Mouse (Mus musculus): ENCODE measurements around the gene Prkg1. TPM values are rescaled to one million over a fixed set of nuclear protein-coding genes. Genes with fewer than 3 reads are reported as not detected.

The Prkg1 gene
- polyA plus RNA-seq, 1 experiment, result 1.1 TPM

GRCm38 (mm10) chr19:31654022-31654421, 110.8 kb downstream of the Prkg1 start:
- H3K4me3 ChIP-seq (replicated peaks), result no peak overlapping the region
- H3K4me1 ChIP-seq, result peaks cover 26% of the 10 kb centered on the region
- H3K36me3 ChIP-seq (replicated peaks; ENCODE audit: low read length), result peaks cover 32% of the 10 kb centered on the region
- no peaks in the 10 kb centered on the region for H3K27me3 ChIP-seq (replicated peaks)
- TF ChIP-seq FLI1 (IDR thresholded peaks at IDR 0.05; ENCODE audit: low read length) (no peak), GATA1 (IDR thresholded peaks at IDR 0.05; ENCODE audit: borderline replicate concordance, low read length) (no peak)
- H3K9me3 ChIP-seq, result no peaks in the 10 kb centered on the region

GRCm38 (mm10) chr19:31650452-31650851, 114.4 kb downstream of the Prkg1 start:
- no peak for TF ChIP-seq FLI1 (IDR thresholded peaks at IDR 0.05; ENCODE audit: low read length)
- no peak for TF ChIP-seq GATA1 (IDR thresholded peaks at IDR 0.05; ENCODE audit: borderline replicate concordance, low read length)

DNA sequence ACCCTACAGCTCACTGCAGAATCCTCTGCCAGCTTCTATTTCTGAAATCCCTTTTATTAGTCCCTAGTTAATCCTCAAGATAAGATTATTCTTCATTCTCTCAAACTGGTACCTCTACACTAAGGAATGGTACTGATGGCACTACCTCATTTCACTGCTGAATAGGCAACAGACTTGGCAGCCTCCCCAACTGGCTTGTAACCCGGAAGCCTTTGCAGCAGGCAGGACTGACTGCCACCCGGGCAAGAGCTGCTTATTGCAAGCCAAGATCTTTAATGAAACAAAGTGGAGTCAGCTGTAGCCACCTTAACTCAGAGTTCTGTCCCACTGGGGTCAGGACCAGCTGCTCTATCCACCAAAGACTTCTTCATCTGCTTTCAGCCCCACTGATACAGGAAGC, 117.3 kb downstream of the Prkg1 start:
- peaks cover 35% of the 10 kb centered on the region for H3K4me1 ChIP-seq
- H3K27me3 ChIP-seq (replicated peaks), result no peaks in the 10 kb centered on the region
- peaks cover 3% of the 10 kb centered on the region for H3K36me3 ChIP-seq (replicated peaks; ENCODE audit: low read length)
- H3K9me3 ChIP-seq, result no peaks in the 10 kb centered on the region
- no peak for TF ChIP-seq GATA1 (IDR thresholded peaks at IDR 0.05; ENCODE audit: borderline replicate concordance, low read length)
- no peak for TF ChIP-seq FLI1 (IDR thresholded peaks at IDR 0.05; ENCODE audit: low read length)
- no peak overlapping the region for H3K4me3 ChIP-seq (replicated peaks)

More at GRCm38 (mm10) chr19:31650452-31650851, 114.4 kb downstream of the Prkg1 start:
- H3K4me3 ChIP-seq (replicated peaks), result no peak overlapping the region
- peaks cover 41% of the 10 kb centered on the region for H3K4me1 ChIP-seq
- H3K27me3 ChIP-seq (replicated peaks), result no peaks in the 10 kb centered on the region
- H3K36me3 ChIP-seq (replicated peaks; ENCODE audit: low read length), result peaks cover 15% of the 10 kb centered on the region
- no peaks in the 10 kb centered on the region for H3K9me3 ChIP-seq

- H3K9me3 ChIP-seq, result no peaks in the 10 kb centered on the region
- H3K4me3 ChIP-seq (replicated peaks), result no peak overlapping the region
- H3K36me3 ChIP-seq (replicated peaks; ENCODE audit: low read length), result no peaks in the 10 kb centered on the region
- H3K27me3 ChIP-seq (replicated peaks), result no peaks in the 10 kb centered on the region
- TF ChIP-seq GATA1 (IDR thresholded peaks at IDR 0.05; ENCODE audit: borderline replicate concordance, low read length) (no peak), FLI1 (IDR thresholded peaks at IDR 0.05; ENCODE audit: low read length) (no peak)
- H3K4me1 ChIP-seq, result peaks cover 20% of the 10 kb centered on the region
These were observed 133.6 kb downstream of the Prkg1 start for GRCm38 (mm10) chr19:31630899-31631869.

- Histone ChIP-seq H3K9me3 (no peaks in the 10 kb centered on the region), H3K36me3 (replicated peaks; ENCODE audit: low read length) (peaks cover 9% of the 10 kb centered on the region), H3K4me1 (peaks cover 14% of the 10 kb centered on the region), H3K27me3 (replicated peaks) (no peaks in the 10 kb centered on the region), H3K4me3 (replicated peaks) (no peak overlapping the region)
- TF ChIP-seq GATA1 (IDR thresholded peaks at IDR 0.05; ENCODE audit: borderline replicate concordance, low read length) (no peak), FLI1 (IDR thresholded peaks at IDR 0.05; ENCODE audit: low read length) (no peak)
These were observed 143.1 kb downstream of the Prkg1 start for GRCm38 (mm10) chr19:31621716-31622115.

GRCm38 (mm10) chr19:31616830-31617229, 148.0 kb downstream of the Prkg1 start:
- Histone ChIP-seq H3K4me1 (peaks cover 9% of the 10 kb centered on the region), H3K9me3 (no peaks in the 10 kb centered on the region), H3K36me3 (replicated peaks; ENCODE audit: low read length) (peaks cover 9% of the 10 kb centered on the region), H3K27me3 (replicated peaks) (no peaks in the 10 kb centered on the region), H3K4me3 (replicated peaks) (no peak overlapping the region)
- no peak for TF ChIP-seq FLI1 (IDR thresholded peaks at IDR 0.05; ENCODE audit: low read length)

- no peaks in the 10 kb centered on the region for H3K27me3 ChIP-seq (replicated peaks)
- peaks cover 9% of the 10 kb centered on the region for H3K4me1 ChIP-seq
- no peak for TF ChIP-seq FLI1 (IDR thresholded peaks at IDR 0.05; ENCODE audit: low read length)
- no peak for TF ChIP-seq GATA1 (IDR thresholded peaks at IDR 0.05; ENCODE audit: borderline replicate concordance, low read length)
- no peaks in the 10 kb centered on the region for H3K9me3 ChIP-seq
- H3K36me3 ChIP-seq (replicated peaks; ENCODE audit: low read length), result peaks cover 7% of the 10 kb centered on the region
- no peak overlapping the region for H3K4me3 ChIP-seq (replicated peaks)
These were observed 148.7 kb downstream of the Prkg1 start for GRCm38 (mm10) chr19:31616159-31616558.

DNA sequence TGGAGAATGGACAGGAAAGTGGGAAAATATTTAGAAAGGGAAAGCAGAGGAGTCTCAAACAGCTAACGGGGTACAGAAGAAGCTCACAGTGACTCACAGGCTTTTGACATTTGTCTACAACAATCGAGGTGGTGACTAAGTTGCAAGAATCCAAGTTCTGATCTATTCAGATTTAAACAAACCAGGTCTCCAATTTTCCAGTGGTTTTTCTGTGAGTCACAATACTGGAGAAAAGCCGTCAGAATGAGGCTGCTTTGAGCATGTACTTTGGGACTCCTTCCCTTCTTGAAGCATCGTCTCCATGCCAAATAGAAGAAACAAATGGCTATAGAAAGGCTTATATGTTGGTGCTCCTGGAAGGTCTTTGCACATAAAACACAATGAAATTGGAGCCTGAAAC, 151.7 kb downstream of the Prkg1 start:
- H3K9me3 ChIP-seq, result no peaks in the 10 kb centered on the region
- no peak overlapping the region for H3K4me3 ChIP-seq (replicated peaks)
- H3K4me1 ChIP-seq, result peaks cover 9% of the 10 kb centered on the region
- H3K27me3 ChIP-seq (replicated peaks), result no peaks in the 10 kb centered on the region
- no peak for TF ChIP-seq FLI1 (IDR thresholded peaks at IDR 0.05; ENCODE audit: low read length)
- TF ChIP-seq GATA1 (IDR thresholded peaks at IDR 0.05; ENCODE audit: borderline replicate concordance, low read length), result no peak
- no peaks in the 10 kb centered on the region for H3K36me3 ChIP-seq (replicated peaks; ENCODE audit: low read length)

GRCm38 (mm10) chr19:31602578-31602977, 162.3 kb downstream of the Prkg1 start:
- no peaks in the 10 kb centered on the region for H3K27me3 ChIP-seq (replicated peaks)
- H3K4me3 ChIP-seq (replicated peaks), result no peak overlapping the region
- H3K36me3 ChIP-seq (replicated peaks; ENCODE audit: low read length), result no peaks in the 10 kb centered on the region
- peaks cover 18% of the 10 kb centered on the region for H3K4me1 ChIP-seq
- H3K9me3 ChIP-seq, result no peaks in the 10 kb centered on the region
- TF ChIP-seq GATA1 (IDR thresholded peaks at IDR 0.05; ENCODE audit: borderline replicate concordance, low read length), result no peak
- no peak for TF ChIP-seq FLI1 (IDR thresholded peaks at IDR 0.05; ENCODE audit: low read length)

- Histone ChIP-seq H3K36me3 (replicated peaks; ENCODE audit: low read length) (no peaks in the 10 kb centered on the region), H3K4me1 (peaks cover 21% of the 10 kb centered on the region), H3K4me3 (replicated peaks) (no peak overlapping the region), H3K9me3 (no peaks in the 10 kb centered on the region), H3K27me3 (replicated peaks) (no peaks in the 10 kb centered on the region)
- TF ChIP-seq GATA1 (IDR thresholded peaks at IDR 0.05; ENCODE audit: borderline replicate concordance, low read length), result no peak
- no peak for TF ChIP-seq FLI1 (IDR thresholded peaks at IDR 0.05; ENCODE audit: low read length)
These were observed 170.8 kb downstream of the Prkg1 start for GRCm38 (mm10) chr19:31594011-31594410.
